Mouse (Mus musculus): Measurements from ENCODE around the gene Mecom.

GRCm38 (mm10) chr3:30105194-30105823 is 442.5 kb downstream of the Mecom start:
- TF ChIP-seq POLR2A (IDR thresholded peaks at IDR 0.05; ENCODE audit: borderline replicate concordance, low read depth, low read length), result no peak
- TF ChIP-seq CTCF (IDR thresholded peaks at IDR 0.05; ENCODE audit: low read depth, low read length), result no peak
